Mouse (Mus musculus) heart, postnatal 14 days (tissue): Measurements from ENCODE around the gene March5. TPM values are rescaled to one million over a fixed set of nuclear protein-coding genes. Genes with fewer than 3 reads are reported as not detected.
A peak's percentile ranks its signal among the peaks of the same experiment; 100 is the strongest.
"Not testable (repeated sequence)": the region's sequence is repeated elsewhere in the genome, so short reads cannot be mapped to it uniquely, and the experiment has no call there.

Experiments
- DNase-seq, 2 experiments: peaks; one replicate each; pipeline ENCODE4 v3.0.0; 2021 to 2022
- intact Hi-C: fragments of 180-260 bp; cut with DNase I; formaldehyde crosslinking; loops from one replicate; pipeline ENCODE4 v1.15.1; 2025
- total RNA-seq, 2 experiments: library from RNA; stranded (reverse); gene quantifications; 2 replicates each; pipeline ENCODE4 v1.2.3; 2021

Gene March5
- total RNA-seq, 2 experiments from 2014 or later = 83.4 to 84.3 TPM

- DNase-seq = peak; percentile 58
- intact Hi-C loops = loop anchor here (2.0 kb wide), 1 partner anchor 32 kb away; no protein-coding TSS in a partner anchor
Measured at GRCm38 (mm10) chr19:37206641-37207302, 571 bp upstream of the March5 start.

GRCm38 (mm10) chr19:37208176-37208755 lies 923 bp downstream of the March5 start, which contains the start of gene Cpeb3:
Cpeb3 (minus strand) TSS chr19:37208601.
- intact Hi-C loops = loop anchor here (2.0 kb wide), 1 partner anchor 157 kb away; no protein-coding TSS in a partner anchor
- DNase-seq = peak; percentile 19 to 42

DNA sequence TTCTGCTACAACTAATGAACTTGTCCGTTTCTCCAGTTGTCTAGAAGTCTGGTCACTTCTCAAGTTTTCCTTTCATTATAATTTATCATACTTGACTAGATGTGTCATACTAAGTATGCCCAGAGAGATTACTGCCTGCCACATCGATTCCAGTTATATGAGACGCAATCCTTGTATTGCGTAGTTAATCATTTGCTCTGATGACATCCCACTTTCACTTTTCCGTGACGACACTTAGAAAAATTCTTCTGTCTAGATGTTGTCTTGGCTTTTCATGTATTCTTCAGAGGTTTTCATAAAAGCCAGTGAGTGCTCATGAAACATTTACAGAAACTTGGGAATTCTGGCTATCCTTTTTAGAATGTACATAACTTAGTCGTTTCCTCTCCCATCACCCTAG lies 1.6 kb downstream of the March5 start:
- no peak for DNase-seq
- intact Hi-C loops = loop anchor here (2.0 kb wide), 1 partner anchor 158 kb away; no protein-coding TSS in a partner anchor

GRCm38 (mm10) chr19:37209467-37210128 lies 2.3 kb downstream of the March5 start:
- intact Hi-C loops = loop anchor here (2.0 kb wide), 1 partner anchor 159 kb away; no protein-coding TSS in a partner anchor
- DNase-seq = no peak

- intact Hi-C loops = no loop called here
- DNase-seq = no peak
Measured at GRCm38 (mm10) chr19:37210457-37210856, 3.1 kb downstream of the March5 start.

DNA sequence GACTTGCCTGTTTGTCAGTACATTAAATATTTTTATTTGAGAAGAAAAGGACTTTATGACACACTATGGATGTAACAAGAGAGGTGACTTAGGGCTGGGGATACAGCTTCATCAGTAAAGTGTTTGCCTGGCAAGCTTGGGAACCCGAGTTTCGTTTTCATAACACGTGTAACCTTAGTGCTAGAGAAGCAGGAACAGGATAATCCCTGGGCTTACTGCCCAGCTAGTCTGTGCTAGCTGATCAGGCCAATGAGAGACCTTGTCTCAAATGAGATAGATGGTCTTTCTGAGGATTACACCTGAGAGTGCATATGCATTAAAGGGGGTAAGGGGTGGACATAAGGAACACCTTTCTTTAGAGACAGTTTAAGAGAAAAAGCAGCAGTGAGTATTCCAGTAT lies 4.1 kb downstream of the March5 start:
- no peak for DNase-seq
- intact Hi-C loops = no loop called here

DNA sequence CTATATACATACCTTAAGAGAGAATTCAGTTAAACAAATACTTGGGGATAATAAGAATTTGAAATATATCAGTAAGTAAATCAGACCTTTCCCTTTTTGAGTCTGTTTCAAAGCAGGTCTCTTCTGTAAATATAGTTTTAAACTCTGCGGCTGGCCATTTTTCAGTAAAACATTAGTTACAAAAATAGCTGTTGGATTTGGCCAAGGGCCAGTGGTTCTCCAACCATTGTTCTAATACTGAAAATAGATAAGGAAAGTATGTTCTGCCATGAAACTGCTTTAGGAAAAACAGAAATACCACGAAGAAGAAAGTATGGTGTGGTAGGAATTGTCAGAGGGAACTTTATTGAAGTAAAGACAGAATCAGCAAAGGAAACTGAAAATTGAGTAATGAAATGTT lies 7.4 kb downstream of the March5 start:
- peak; percentile 31 to 55 for DNase-seq
- intact Hi-C loops = no loop called here

GRCm38 (mm10) chr19:37225197-37225862 lies 18.0 kb downstream of the March5 start:
- intact Hi-C loops = no loop called here
- DNase-seq = no peak

- DNase-seq, intact Hi-C loops: not testable (repeated sequence)
Measured at GRCm38 (mm10) chr19:37232598-37232997, 25.3 kb downstream of the March5 start.

DNA sequence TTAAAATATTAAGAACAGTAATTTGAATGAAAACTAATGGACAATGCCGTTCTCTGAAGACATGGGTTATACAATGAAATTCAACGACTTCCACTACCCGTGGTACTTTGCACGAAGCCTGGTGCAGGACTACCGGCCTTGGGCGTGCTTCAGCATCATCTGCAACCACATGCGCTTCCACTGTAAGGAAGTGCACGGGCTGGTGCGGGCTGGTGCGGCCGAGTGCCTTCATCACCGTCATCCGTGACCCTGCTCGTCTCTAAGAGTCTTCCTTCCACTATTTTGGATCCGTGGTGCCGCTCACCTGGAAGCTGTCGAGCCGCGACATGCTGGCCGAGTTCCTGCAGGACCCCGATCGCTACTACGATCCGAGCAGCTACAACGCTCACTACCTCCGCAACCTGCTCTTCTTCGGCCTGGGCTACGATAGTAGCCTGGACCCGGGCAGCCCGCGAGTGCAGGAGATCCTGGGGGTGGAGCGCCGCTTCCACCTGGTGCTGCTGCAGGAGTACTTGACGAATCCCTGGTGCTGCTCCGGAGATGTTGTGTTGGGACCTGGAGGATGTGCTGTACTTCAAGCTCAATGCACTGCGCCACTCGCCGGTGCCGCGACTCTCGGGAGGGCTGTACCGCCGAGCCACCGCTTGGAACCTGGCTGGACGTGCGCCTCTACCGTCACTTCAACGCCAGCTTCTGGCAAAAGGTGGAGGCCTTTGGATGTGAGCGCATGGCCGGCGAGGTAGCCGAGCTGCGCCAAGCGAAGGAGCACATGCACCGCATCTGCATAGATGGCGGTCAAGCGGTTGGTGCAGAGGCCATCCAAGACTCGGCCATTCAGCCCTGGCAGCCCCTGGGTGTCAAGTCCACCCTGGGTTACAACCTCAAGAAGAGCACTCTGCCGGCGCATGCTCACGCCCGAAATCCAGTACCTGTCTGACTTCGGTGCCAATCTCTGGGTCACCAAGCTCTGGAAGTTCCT lies 26.5 kb downstream of the March5 start:
- intact Hi-C loops = no loop called here

GRCm38 (mm10) chr19:37235818-37236217 lies 28.5 kb downstream of the March5 start:
- intact Hi-C loops = no loop called here
- DNase-seq = no peak

More for the DNA sequence above, 26.5 kb downstream of the March5 start:
- no peak for DNase-seq

DNA sequence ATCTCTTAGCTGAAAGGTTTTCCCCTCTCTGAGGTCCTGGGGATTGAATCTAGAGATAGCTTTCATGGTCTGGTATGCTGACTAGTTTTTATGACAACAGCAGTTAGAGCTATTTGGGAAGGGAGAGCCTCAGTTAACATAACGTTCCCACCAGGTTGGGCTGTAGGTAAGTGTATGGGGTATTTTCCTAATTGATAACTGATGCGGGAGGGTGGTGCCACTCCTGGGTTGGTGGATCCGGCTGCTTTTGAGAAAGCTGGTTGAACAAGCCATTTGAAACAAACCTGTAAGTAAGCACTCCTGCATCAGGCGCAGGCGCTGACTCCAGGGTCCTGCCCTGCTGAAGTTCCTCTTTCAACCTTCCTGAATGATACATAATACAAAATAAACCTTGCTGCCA lies 30.0 kb downstream of the March5 start:
- intact Hi-C loops = no loop called here
- DNase-seq = no peak

GRCm38 (mm10) chr19:37237712-37238437 lies 30.5 kb downstream of the March5 start:
- no peak for DNase-seq
- intact Hi-C loops = no loop called here

DNA sequence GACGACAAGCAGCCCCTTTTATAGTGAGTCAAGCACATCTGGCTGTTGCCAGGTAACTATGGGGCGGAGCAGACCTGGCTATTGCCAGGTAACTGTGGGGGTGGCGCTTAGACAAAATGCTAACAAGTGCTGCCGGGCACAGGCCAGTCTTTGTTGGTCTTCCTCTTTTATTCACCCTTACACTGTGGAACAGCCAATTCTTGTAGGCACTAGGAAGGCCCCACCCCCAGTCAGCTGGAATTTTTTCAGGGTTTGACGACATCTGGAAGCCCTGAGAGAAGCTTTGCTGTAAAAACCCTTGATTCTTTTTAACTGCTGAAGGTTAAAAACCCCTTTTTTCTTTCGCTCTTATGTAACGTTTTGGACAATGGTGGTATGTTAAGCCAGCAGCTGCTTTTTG lies 31.3 kb downstream of the March5 start:
- intact Hi-C loops = no loop called here

DNA sequence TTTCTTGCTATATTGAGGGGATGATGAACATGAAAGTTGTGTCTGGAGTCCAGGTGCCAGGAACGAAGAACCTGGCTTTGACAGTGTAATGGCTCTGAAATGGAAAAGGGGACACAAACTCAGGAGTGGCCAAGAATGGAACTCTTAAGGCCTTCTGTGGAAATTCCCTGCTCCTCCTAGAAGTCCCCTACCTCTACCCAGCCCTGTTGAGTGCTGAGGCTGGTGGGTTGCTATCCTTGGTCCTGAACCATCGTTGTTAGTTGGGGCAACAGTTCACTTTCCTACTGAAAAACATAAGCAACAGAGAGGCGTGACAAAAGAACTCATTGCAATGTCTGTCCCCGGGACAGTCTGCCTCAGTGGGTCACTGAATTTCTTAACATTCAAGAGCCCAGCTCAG lies 31.8 kb downstream of the March5 start:
- intact Hi-C loops = no loop called here
- DNase-seq = peak; percentile 41 to 56

More for the DNA sequence above, 31.3 kb downstream of the March5 start:
- peak in 1 of 2 experiments; percentile 27 for DNase-seq

DNA sequence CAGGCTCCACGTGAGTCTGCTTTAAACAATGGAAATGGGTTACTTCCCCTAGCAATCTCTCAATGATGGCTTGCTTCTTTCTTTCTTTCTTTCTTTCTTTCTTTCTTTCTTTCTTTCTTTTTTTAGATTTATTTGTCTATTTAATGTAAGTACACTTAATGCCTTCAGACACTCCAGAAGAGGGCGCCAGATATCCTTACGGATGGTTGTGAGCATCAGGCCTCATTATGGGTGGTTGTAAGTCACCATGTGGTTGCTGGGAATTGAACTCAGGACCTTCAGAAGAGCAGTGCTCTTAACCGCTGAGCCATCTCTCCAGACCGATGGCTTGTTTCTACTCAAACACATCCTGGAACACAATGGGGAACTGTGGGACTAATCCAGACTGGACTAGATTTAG lies 33.9 kb downstream of the March5 start:
- intact Hi-C loops = no loop called here
- peak in 1 of 2 experiments; percentile 12 for DNase-seq

- no peak for DNase-seq
- intact Hi-C loops = no loop called here
Measured at GRCm38 (mm10) chr19:37242707-37243106, 35.4 kb downstream of the March5 start.

DNA sequence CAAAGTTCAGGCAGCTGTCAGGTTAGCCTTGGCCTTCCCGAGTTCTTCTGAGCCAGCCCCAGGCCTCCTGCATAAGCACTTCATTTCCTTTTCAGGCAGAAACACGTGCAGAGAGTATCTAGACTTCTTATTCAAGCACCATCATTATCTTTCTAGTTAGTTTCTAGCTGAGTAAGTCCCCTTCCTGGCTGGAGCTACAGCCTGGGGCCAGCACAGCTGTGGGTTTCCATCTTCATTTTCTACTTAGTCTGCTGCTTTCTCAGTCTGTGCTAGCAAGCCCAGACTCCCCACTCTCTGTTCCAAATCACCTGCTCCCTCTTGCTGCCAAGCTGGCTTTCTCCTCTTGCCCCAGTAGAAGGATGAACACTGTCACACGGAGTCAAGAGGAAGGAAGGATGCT lies 39.5 kb downstream of the March5 start:
- intact Hi-C loops = no loop called here
- DNase-seq = no peak

DNA sequence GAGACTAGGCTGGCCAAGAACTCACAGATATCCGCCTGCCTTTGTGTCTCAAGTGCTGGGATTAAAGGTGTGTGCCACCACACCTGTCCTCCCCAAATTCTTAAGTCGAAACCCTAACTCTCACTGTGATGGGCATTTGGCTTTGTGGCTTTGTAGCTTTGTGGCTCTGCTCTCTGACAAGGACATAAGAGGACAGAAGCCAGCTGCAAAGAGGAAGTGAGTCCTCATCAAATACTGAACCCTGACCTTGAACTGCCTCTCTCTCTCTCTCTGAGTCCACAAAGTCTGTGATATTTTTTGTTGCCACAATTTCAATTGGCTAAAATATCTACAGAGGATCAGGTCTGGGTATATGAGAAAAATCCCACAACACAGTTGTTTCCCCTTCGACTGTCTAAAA lies 40.9 kb downstream of the March5 start:
- DNase-seq = no peak
- intact Hi-C loops = no loop called here
